Mouse (Mus musculus) embryo, embryonic 11 days (tissue): ENCODE measurements around the gene Sh3gl3.

Source experiments
- DNase-seq: peaks from one replicate; pipeline ENCODE4 v3.0.0-alpha.2; 2015

Sh3gl3 gene

DNA sequence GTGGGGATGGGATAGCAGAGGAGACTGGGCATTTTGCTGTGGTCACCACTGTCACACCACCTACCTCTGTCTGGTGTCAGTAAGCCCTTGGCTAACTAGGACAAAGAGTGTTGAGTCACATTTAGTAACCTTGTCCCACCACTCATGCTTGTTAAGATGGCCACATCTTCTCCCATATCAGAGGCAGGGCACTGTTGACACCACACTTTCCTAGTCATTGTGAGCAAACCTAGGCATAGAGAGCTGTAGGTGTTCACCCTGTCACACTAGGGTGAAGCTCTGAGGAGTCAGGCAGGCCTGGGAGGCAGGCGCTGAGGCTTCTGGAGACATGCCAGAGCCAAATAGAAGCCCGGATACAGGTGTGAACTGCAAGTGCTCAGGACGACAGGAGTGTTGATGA is at the start of gene Sh3gl3:
Gene Sh3gl3, plus strand, starts transcription at position 301 of the 400 bp plus-strand sequence.
- DNase-seq = no peak

DNA sequence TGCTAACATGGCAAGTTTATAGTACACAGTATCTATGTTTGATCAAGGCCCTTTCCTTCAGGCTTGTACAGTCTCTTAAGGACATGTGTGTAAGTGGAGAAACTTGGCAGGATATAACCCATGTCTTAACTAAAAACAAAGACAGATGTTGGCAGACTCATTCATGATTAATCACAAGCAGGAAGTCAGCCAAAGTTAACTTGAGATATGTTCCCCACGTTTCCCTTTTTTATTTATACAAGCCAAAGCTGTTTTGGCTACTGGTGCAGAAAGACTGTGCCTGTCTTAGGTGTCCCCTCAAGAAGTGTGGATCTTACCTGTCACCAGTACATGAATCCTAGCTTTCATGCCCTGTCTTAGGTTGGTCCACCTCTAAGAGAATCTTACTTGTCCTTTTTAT is 35.4 kb upstream of the Sh3gl3 start:
- no peak for DNase-seq

DNA sequence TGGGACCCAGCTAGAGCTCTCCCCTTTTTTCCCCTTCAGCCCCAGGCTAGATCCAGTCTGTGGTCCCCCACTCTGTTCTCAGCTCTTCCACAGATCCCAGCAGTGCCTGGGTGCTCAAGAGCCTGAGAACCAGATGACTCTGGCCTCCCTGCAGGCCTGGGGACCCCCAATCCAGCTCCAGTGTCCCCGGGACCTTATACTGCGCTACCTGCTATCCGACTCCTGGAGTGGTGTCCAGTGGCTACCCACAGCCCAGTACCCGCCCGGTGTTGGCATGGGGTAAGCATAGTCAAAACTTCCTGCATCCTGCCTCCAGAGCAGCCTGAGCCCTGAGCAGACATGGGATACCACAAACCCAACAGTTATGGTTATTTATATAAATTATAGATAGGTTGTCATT is 26.5 kb upstream of the Sh3gl3 start:
- no peak for DNase-seq

DNA sequence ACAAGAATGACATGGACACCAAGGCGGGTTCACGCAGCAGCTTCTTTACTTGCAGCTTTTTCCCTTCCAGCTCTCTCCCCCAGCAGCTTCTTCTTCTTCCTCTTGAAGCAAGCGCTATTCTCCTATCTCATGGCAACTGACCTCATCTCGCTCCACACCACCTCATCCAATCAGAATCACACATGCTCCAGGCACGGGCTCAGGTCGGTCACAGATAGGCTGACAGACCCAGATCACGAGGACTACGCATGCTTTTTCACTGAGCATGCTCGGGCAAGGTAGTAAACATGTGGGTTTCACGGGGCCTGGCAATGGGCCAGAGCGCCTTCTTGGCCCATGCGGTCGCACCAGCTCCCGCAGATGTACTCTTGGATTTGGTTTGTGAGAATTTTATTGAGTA is 9.0 kb upstream of the Sh3gl3 start:
- DNase-seq = no peak

DNA sequence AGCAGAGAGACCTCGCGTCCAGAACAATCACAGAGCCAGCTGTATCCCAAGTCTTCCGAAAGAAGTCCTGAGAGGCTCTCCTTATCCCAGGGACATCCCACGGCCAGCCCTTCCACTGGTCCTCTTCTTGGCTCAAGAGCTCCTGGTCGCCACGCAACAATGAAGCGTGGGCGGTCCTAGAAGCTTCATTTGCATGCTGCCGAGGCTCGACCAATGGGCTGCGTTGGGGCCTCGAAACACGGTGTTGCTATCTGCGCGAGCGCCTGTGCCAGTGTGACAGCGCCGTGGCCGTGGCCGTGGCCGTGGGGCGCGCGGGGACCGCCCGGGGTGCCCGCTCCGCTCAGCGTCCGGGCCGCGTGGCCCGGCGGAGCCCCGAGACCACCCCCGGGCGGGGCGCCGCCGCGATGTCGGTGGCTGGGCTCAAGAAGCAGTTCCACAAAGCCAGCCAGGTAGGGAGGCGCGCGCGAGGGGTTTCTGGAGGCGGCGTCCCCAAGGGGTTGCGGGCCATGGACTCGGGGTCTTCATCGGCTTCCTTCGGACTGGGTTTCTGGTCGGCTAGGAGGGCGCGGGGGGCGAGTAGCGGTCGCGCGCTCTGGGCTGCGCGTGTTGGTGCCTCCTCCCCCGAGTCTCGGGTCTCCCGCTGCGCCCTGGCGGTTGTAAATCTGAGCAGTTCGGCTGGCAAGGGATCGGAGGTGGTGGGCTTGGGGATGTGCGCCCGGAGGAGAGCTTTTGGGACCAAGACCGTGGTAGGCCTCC is 1.1 kb downstream of the Sh3gl3 start:
- DNase-seq = peak; percentile 93

DNA sequence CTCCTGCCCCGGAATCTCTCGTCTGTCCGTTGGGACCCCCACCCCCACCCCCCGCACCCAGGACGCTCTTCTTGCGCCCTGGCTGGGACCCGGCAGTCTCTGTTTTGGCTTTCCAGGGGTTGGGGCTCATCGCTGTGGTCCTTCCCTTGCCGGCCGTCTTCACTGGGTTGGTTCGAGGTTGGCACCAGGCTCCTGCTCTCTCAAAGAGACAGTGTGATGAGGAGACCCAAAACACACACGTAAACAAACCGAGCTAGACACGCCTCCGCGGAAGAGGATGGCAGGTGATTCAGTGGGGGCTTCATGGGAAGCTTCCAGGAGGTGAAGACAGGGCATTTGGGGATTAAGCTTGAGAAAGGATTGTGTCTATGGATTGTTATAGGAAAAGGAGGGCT is 1.7 kb downstream of the Sh3gl3 start:
- DNase-seq = no peak

DNA sequence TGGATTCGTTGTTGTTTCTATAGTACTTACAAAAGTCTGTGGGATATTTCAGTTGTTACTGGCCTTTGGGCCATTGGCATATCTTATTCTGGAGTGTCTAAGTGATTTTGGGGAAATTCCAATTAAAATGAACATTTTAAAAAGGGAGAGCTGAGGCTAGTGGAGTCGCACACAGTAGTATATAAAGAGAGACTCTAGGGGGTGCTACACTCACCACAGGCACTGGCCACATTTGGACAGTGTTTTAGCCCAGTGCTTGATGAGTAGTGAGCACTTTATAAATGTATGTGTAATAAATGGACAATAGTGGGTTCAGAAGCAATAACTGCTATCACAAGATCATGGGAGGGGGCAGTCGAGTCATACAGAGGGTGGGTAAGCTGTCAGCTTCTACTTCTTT is 2.6 kb downstream of the Sh3gl3 start:
- DNase-seq = no peak

DNA sequence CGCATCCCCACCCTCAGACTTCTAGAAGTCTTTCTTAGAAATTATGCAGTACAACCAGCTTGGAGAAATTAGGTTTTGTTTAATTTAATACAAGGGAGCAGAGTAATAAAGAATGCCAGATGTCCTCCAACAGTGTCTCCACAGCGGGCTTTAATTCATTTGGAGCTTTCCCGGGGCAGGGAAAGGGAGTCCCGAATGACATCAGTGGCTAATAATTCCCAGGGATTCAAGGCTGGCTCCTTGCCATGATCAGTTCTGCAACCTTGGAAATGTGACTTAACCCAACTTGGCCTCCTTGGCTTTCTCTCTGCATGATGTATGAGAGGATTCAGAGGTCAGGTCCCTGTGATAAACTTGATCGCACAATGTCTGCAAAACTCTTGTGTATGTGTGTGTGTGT is 3.7 kb downstream of the Sh3gl3 start:
- no peak for DNase-seq

DNA sequence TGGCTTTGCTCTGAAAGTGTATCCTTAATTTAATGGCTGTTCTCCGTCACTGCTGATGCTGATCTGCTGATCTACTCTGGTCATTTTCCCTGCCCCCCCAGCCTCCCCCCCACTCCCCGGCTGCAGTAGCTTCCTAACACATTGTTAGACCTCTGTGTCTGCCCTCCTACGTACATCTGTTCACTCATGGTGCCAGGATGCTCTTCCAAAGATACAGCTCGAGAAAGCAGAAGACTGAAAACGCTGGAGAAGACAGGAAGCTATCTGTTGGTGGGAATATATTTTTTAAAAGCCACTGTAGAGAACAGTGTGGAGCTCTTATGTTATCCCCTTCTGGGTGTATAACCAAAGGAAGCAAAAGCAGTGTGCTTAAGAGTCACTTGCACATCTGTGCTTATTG is 7.3 kb downstream of the Sh3gl3 start:
- no peak for DNase-seq

DNA sequence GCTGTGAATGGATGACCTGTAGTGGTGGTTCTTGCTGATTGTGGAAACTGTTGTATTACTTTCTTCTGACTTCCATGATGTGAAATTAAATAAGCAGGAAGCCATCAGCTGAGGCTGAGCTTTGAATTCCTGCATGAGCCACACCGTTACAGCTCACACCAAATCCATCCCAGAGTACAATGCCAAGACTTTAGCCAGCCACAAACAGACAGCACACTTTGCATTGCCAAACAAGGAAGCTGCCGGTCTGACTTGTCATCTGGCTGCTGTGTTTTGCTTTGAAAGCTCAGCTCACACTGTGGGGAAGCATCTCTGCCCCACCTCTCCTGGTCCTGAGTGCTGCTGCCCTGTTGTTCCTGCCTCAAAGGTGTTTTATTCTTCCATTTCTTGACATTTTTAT is 9.1 kb downstream of the Sh3gl3 start:
- DNase-seq = no peak

DNA sequence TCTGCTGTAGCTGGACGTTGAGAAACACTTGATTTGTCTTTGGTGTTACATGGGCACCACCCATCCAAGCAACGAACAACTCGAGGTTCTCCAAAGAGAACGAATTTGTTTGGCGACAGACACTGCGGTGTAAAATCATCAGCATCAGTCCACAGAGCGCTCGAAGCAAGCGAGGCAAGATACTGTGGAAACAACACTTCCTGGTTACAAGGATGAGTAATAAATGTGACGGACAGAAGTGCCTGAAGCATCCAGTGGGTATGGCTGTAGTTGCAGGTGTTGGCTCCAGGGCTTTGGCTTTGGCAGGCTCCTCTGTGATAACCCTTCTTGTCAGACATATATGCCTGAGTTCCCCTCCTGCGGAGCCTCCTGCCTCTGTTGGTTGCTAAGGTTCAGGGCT is 18.0 kb downstream of the Sh3gl3 start:
- DNase-seq = no peak

DNA sequence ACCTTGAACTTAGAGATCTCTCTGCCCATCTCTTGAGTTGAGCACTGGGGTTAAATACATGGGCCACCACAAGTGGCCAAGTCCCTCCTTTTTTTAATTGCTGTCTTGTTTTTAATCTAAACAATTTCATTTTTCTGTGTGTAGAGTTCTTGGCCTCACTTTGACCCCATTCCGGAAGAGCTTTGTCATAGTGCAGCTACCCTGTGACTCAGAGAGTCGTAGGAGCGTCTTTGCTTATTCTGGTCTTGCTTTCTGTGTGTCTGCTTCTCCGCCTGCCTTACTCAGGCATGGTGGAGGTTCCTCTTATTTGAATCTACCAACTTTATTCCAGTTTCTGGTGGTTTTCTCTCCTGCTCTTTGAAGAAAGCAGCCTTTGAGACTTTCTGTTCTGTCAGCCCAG is 18.9 kb downstream of the Sh3gl3 start:
- DNase-seq = no peak

DNA sequence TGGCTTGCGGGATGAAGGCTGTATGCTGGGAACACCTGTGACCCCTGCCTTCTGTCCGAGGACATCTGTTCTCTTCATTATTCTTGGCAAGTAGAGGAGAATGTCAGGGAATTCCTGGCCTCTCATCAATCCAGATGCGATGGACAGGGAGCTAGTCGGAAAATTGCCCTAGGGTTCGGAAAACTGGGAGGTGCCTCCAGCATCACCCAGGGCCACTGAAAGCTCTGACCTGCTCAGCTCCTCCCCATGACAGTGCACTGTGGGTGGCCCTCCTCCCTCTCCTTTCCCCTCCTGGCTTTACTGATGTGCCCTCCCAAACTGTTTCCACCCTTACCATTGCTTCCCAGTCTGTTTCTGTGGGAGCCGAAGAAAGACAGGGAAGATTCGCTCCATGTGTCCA is 29.5 kb downstream of the Sh3gl3 start:
- DNase-seq = peak; percentile 54

DNA sequence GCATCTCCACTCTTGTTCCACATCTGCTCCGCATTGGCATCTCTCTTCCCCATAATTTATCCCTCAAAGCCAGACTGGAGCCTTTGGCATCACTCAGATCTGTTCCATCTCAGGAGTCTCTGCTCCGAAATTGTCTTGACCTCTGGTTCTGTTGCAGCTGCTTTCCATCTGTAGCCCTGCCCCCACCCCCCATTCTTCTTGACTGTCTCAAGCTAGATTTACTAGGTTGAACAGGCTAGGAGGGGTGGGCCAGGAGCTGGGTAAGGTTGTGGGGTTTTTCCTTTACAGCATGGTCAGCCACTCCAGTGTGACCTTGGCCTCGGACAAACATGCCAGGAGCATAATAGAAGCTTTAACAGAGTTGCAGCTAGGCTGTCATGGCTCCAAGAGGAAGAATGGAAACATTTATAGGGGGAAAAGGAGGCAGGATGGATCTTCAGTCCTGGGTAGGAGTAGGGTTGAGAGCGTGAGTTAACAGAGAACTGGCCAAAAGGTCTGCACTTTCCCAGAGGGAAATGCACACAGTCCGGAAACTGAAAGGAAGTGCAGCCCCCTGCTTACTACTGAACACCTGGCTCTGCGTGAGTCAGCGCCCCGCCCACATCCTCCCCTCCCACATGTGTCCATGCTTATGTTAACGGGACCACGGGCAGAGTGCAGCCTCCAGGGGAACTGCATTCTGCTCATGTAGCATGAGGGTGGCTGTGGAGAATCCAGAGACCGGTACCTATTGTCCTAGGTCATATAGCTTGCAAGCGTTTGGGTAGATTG is 30.6 kb downstream of the Sh3gl3 start:
- DNase-seq = peak; percentile 73

DNA sequence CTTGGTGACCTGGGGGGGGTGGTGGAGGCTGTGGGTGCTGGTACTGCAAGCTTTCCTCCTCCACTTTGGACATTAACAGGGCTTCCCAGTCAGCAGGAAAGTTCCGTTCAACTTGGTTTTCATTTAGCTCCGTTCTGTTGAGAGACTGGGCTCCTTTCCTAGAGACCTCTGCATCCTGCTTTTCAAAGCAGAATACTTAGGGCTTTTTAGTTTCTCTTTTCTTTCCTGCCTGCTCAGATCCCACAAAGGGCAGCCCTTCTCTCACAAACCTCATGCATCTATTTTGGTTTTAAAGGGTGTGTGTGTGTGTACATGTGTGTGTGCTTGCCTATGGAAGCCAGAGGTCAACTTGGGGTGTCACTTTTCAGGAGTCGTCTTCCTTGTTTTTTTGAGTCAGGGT is 31.3 kb downstream of the Sh3gl3 start:
- DNase-seq = no peak

DNA sequence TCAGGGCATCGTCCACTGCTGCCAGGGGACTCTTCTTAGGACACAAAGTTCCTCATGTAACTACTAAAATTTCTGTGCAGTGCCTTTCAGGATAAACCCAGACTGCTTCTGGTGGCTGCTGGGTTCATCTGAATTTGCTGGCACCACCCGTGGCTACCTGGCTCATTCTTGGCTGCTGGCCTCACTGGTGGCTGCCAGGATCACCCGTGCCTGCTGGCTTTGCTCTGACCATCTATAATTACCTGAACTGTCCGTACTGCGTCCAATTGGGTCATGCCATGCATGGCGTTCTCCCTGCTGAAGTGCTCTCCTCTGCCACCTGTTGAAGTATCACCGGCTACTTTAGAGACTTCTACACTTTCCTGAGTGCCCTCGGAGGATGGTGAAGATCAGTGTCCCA is 33.1 kb downstream of the Sh3gl3 start:
- DNase-seq = no peak

DNA sequence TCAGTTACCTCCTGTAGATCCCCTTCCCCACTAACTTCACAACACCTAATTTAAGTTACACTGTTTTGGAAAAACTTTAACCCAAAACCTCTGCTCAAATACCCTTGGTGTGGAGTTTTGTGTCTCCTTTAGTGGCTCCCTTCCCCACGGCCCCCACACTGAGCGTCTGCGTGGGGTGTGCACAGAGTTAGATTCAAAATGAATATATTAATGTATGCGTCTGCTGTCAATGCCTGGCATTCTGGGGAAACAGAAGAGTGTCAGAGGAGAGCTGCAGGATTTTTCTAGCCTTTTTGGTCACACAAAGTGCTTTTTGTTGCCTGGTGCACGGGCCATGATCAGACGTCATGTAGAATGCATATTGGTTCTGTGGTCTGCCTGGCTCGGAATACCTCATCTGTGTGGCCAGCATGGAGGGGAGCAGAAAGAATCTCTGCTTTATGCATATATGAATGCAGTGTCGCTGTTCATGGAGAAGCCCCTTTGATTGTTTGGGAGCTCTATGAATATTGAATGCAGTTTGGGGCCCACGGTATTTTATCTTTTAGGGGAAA is 47.8 kb downstream of the Sh3gl3 start:
- no peak for DNase-seq

DNA sequence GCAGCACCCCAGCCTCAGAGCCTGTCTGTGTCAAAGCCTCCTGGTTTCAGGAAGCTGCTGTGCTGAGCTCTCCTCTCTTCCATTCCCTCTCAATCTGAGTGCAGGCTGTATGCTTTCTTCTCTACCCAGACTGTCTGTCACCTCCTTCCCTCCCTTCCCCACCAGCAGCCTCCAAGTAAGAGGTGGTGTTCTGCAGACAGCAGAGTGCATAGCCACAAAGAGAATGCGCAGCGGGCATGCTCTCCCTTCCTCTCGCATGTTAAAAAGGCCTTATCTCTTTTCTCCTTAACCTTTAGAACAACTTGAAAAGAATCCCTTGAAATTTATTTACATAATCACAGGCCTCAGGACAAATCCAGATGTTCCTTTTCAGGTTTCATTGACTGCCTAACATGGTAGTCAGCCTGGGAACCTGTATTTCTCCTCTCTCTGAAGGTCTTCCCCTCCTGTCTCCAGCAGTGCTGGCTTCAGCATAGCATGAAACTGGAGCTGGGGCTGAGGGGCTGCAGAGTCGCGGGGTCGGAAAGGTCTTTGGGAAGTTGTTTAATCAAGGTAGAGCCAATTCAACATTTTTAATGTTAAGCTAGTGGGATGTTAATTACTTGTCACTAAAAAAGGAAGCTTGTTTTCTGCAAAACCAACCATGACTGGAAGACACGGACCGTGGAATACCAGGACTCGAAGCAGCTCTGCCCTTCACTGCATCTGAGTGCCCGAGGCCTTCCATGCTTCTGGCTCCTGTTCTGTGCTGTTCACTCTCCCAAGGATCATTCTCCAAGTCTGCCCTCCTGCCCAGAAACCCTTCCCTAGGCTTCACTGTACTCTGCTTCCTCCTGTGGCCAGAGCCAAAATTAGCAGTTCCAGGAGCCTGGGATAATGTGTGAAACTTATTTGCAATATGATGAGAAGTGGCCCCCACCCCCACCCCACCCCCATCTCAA is 50.5 kb downstream of the Sh3gl3 start:
- no peak for DNase-seq

DNA sequence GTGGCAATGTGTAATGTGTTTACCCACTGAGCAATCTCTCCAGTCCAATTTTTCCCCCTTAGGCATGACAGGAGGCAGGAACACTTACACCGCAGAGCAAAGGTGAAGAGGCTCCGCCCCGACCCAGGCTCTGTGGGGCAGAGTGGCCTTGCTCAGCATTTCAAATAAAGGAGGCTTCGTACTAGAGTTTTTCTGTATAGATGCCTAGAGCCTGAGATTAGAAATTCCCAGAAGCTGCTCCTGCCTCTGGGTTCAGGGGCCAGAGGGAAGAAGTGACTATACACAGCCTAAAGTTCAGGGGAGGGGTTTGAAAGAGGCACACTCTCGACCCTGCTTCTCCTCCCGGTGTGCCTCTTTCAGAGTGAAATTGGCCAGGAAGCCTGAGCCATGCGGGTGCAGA is 59.6 kb downstream of the Sh3gl3 start:
- DNase-seq = no peak

DNA sequence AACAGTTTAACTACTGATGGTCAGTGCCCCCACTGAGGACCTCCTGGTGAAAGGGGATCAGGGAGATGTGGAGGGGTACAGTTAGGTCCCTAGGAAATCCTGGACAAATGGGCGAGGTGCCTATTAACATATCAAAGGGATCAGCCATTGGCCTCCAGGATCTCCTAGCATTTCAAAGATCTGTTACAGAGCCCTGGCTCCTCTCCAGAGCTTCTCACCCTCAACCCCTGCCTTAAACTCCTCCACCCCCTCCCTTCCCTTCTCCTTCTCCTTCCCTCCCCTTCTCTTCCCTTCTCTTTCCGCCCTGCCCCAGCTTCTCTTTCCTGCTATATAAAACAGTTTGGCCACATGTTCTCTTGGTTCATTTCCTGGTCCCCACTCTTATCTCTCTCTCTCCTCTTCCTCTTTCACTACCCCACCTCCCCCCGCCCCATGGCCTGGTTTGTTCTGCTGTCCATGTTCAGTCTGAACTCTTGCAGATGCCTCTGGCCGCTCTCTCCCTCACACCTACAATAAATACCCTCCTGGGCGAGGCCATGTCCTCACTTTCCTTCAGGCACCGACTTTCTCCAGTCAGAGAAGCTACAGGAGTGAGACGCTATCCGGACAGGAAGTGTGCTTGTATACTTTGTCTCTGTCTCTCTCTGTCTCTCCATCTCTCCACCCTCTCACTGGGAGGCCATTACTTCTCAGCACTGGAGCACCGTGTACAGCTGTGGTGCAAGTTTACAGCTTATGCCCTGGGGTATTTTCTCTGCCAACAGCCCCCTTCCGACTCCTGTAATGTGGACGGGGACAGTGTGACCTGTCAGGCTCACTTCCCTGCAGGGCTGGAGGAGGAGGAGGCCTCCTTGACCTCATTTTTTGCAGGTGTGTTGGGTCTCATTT is 60.6 kb downstream of the Sh3gl3 start:
- DNase-seq = no peak

DNA sequence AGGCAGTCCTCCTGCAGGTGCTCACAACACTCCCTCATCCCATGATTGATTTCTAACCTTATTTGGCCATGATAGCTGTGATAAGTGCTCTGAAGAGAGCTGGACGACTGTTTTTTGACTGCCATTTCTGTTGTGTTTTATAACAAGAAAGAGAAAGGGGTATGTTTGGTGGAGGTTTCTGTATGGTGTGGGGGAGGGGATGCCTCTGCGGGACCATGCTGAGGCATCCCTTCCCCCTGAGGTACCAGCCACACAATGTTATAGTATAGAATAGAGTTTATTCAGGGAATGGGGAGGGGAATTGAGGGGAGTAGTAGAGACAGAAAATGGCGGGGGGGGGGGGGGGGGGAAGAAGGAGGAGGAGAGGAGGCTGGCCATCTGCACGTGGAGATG is 61.3 kb downstream of the Sh3gl3 start:
- no peak for DNase-seq

DNA sequence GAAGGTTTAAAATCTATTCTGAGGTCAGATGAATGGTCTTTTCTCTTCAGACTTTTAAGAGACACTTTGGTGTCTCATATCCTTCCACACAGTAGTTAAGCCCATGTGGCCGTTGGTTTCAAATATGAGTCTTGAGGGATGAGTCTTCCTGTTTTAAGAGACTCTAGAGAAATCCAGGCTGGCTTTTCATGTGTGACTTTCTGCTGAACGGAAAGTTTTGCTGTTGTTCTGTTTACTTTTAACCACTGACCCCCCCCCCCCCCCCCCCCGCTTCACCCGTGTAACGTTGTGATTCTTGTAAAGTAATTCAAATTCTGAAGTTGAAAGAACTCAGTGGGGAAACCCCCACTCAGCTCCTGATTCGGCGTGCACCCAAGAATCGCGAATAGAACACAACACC is 61.8 kb downstream of the Sh3gl3 start:
- DNase-seq = no peak
